Mouse (Mus musculus): ENCODE results near the gene Phf11d.
"Not testable (repeated sequence)": the region's sequence is repeated elsewhere in the genome, so short reads cannot be mapped to it uniquely, and the experiment has no call there.

Phf11d gene

GRCm38 (mm10) chr14:59365244-59365644 is at the start of gene Phf11d:
Gene Phf11d (minus strand): TSS chr14:59365470.
- DNase-seq (ENCODE audit: low read depth, low spot score): no peak

- DNase-seq (ENCODE audit: low read depth, low spot score): not testable (repeated sequence)
Observed at GRCm38 (mm10) chr14:59414979-59415378, 49.7 kb upstream of the Phf11d start.

GRCm38 (mm10) chr14:59396999-59397398 is 31.7 kb upstream of the Phf11d start:
- no peak for DNase-seq (ENCODE audit: low read depth, low spot score)

GRCm38 (mm10) chr14:59395281-59395680 is 30.0 kb upstream of the Phf11d start, which contains the start of gene Phf11c:
Gene Phf11c (minus strand): TSS chr14:59395381.
- no peak for DNase-seq (ENCODE audit: low read depth, low spot score)

GRCm38 (mm10) chr14:59390181-59390580 is 24.9 kb upstream of the Phf11d start:
- not testable (repeated sequence) for DNase-seq (ENCODE audit: low read depth, low spot score)

GRCm38 (mm10) chr14:59389532-59389931 is 24.3 kb upstream of the Phf11d start:
- no peak for DNase-seq (ENCODE audit: low read depth, low spot score)

GRCm38 (mm10) chr14:59370348-59371068 is 5.2 kb upstream of the Phf11d start:
- no peak for DNase-seq (ENCODE audit: low read depth, low spot score)

GRCm38 (mm10) chr14:59366386-59367105 is 1.3 kb upstream of the Phf11d start:
- no peak for DNase-seq (ENCODE audit: low read depth, low spot score)

- not testable (repeated sequence) for DNase-seq (ENCODE audit: low read depth, low spot score)
Observed at GRCm38 (mm10) chr14:59341189-59341588, 24.1 kb downstream of the Phf11d start, which contains the start of gene Phf11b. Gene Phf11b (minus strand): TSS chr14:59341351.

- DNase-seq (ENCODE audit: low read depth, low spot score): no peak
Observed at GRCm38 (mm10) chr14:59339541-59339940, 25.7 kb downstream of the Phf11d start.

GRCm38 (mm10) chr14:59336056-59336455 is 29.2 kb downstream of the Phf11d start:
- DNase-seq (ENCODE audit: low read depth, low spot score): not testable (repeated sequence)

- DNase-seq (ENCODE audit: low read depth, low spot score): peak; percentile 13
Observed at GRCm38 (mm10) chr14:59330499-59330898, 34.8 kb downstream of the Phf11d start.

- DNase-seq (ENCODE audit: low read depth, low spot score): not testable (repeated sequence)
Observed at GRCm38 (mm10) chr14:59319970-59320369, 45.3 kb downstream of the Phf11d start.

- not testable (repeated sequence) for DNase-seq (ENCODE audit: low read depth, low spot score)
Observed at GRCm38 (mm10) chr14:59319036-59319435, 46.2 kb downstream of the Phf11d start.
